Mouse (Mus musculus): ENCODE data around the gene Usp7.

DNA sequence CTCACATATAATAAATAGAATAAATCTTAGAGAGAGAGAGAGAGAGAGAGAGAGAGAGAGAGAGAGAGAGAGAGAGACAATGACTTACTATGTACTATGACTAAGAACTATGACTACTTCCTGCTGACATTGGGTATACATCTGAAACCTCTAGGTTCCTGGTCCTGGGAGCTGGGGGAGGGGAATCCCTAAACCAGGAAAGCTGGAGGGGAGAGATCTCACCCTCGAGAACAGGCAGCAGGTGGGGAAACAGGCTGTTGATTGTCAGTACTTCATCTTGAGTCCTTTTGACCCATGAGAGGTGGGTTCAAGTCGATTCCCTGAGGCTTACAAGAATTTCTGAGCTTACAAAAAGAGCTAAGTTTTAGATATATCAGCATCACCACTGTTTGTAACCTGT lies 14.9 kb downstream of the Usp7 start:
- TF ChIP-seq POLR2A (IDR thresholded peaks at IDR 0.05; ENCODE audit: borderline replicate concordance, low read depth, low read length), result no peak
- TF ChIP-seq CTCF (IDR thresholded peaks at IDR 0.05; ENCODE audit: low read depth, low read length), result no peak
